Mouse (Mus musculus) cerebellum, adult 2 months (tissue): ENCODE measurements around the gene Gm20481.

Source experiments
- CTCF ChIP-seq: fragments of 200-500 bp; IDR thresholded peaks from 2 replicates; pipeline ENCODE4 v1.5.1; 2011; ENCODE audit warnings: low read depth, mild to moderate bottlenecking, control low read depth, low read length, moderate library complexity, borderline replicate concordance; ENCODE audit not compliant: insufficient read depth
- POLR2A ChIP-seq: fragments of 200-500 bp; IDR thresholded peaks from 2 replicates; pipeline ENCODE4 v1.6.1; 2011; ENCODE audit warnings: low read length, control low read depth, borderline replicate concordance; ENCODE audit not compliant: insufficient read depth

GRCm38 (mm10) chr17:34984218-34984617, 14.5 kb downstream of the Gm20481 start:
- TF ChIP-seq CTCF (no peak), POLR2A (no peak)
